In genomic region chr7:144789601-144790556, GRCm38 (mm10) we compare ENCODE assay signal across 7 mouse cellular contexts. TPM values are rescaled to one million over a fixed set of nuclear protein-coding genes. Genes with fewer than 3 reads are reported as not detected.
DNase-seq lines count a peak whose midpoint lies in the region; ATAC-seq and TF ChIP-seq lines count a peak whose summit lies in the region.

No protein-coding gene starts in this region.

- ATAC-seq in limb, embryonic 13.5 days (ENCODE audit: low FRiP score, low read depth), result no peak
- ATAC-seq in erythroid progenitor cell, adult 5-6 weeks (replicated peaks; ENCODE audit: low FRiP score, poor library complexity, severe bottlenecking), result no peak

- peaks cover 53% of the 10 kb centered on the region for H3K27me3 ChIP-seq in forebrain, embryonic 10.5 days (ENCODE audit: poor library complexity, severe bottlenecking)
- H3K27me3 ChIP-seq in limb, embryonic 13.5 days, result peaks cover 9% of the 10 kb centered on the region
- H3K27me3 ChIP-seq in small intestine, adult 2 months (ENCODE audit: control insufficient read depth, insufficient read depth, low read length), result no peaks in the 10 kb centered on the region

- H3K9me3 ChIP-seq in forebrain, embryonic 10.5 days, result no peaks in the 10 kb centered on the region
- no peaks in the 10 kb centered on the region for H3K9me3 ChIP-seq in limb, embryonic 13.5 days

- peaks cover 9% of the 10 kb centered on the region; the same call in 1 of the 2 replicates for H3K4me1 ChIP-seq in forebrain, embryonic 10.5 days
- no peaks in the 10 kb centered on the region for H3K4me1 ChIP-seq in limb, embryonic 13.5 days
- H3K4me1 ChIP-seq in small intestine, adult 2 months (ENCODE audit: control insufficient read depth, insufficient read depth, insufficient read length, low read length), result peaks cover 32% of the 10 kb centered on the region

- DNase-seq in right cerebral cortex, postnatal 10 days (ENCODE audit: low spot score in 2 of 2), result peak; percentile 27 to 34
- no peak for DNase-seq in right cerebral cortex, postnatal 14 days
- peak; percentile 37 for DNase-seq in forebrain, embryonic 10.5 days (ENCODE audit: extremely low spot score, low spot score)
- no peak for DNase-seq in adrenal gland, adult 18-20 months (ENCODE audit: low spot score in 2 of 2)

- peak overlapping the region; percentile 77 for H3K27ac ChIP-seq in forebrain, embryonic 10.5 days
- H3K27ac ChIP-seq in limb, embryonic 13.5 days, result no peak overlapping the region
- H3K27ac ChIP-seq in small intestine, adult 2 months (ENCODE audit: insufficient read depth, low read depth, low read length), result no peak overlapping the region

- no peak for TF ChIP-seq POLR2A in small intestine, adult 2 months (IDR thresholded peaks at IDR 0.05; ENCODE audit: low read depth, low read length)

- no peak overlapping the region for H3K9ac ChIP-seq in limb, embryonic 13.5 days

- WGBS in forebrain, embryonic 10.5 days, result 43% methylated on average over 36 of the region's 36 CpGs
- 49% methylated on average over 36 of the region's 36 CpGs for WGBS in limb, embryonic 13.5 days
- 79% methylated on average over 36 of the region's 36 CpGs for WGBS in small intestine, adult 2 months

- H3K4me2 ChIP-seq in limb, embryonic 13.5 days (replicated peaks), result peak overlapping the region; percentile 59

- H3K4me3 ChIP-seq in forebrain, embryonic 10.5 days, result peak overlapping the region; percentile 45
- H3K4me3 ChIP-seq in limb, embryonic 13.5 days, result peak overlapping the region; percentile 35
- H3K4me3 ChIP-seq in small intestine, adult 2 months (ENCODE audit: low read depth, low read length), result no peak overlapping the region

- TF ChIP-seq CTCF in small intestine, adult 2 months (IDR thresholded peaks at IDR 0.05; ENCODE audit: extremely low read depth, insufficient read length, insufficient replicate concordance, low read depth, low read length), result peak; percentile 22; the same call in 1 of the 2 replicates

- H3K36me3 ChIP-seq in forebrain, embryonic 10.5 days (replicated peaks), result no peaks in the 10 kb centered on the region
- H3K36me3 ChIP-seq in limb, embryonic 13.5 days, result no peaks in the 10 kb centered on the region
- H3K36me3 ChIP-seq in small intestine, adult 2 months (ENCODE audit: control insufficient read depth, insufficient read depth, low read length), result no peaks in the 10 kb centered on the region

RNA-seq across cellular contexts. Expression of gene Ano1, which starts 38.1 kb away (rescaled TPM):
- 17.9 and 22.3 TPM in 2 replicates for polyA plus RNA-seq in forebrain, embryonic 10.5 days (2016; fragmentation: Nextera tagmentation; extraction: Ambion mirVana)
- polyA plus RNA-seq in limb, embryonic 13.5 days (2015; fragmentation: Nextera tagmentation; extraction: Ambion mirVana), result 5.6 TPM in 2 replicates
- polyA plus RNA-seq in small intestine, adult 2 months (2012; rRNA removed), result 8.9 and 18.0 TPM in 2 replicates
- total RNA-seq in adrenal gland, adult 18-20 months (2021), result 10 to 100 TPM; 21.3 to 30.6 TPM
- total RNA-seq in erythroid progenitor cell, adult 5-6 weeks (2015; ENCODE audit: low replicate concordance), result not detected in 2 replicates
- not detected in 2 replicates for total RNA-seq in erythroid progenitor cell, adult 5-6 weeks (2017; ENCODE audit: low replicate concordance)

RNA-seq across cellular contexts. Expression of gene Fgf3, which starts 48.0 kb away (rescaled TPM):
- 0.98 and 1.2 TPM in 2 replicates for polyA plus RNA-seq in forebrain, embryonic 10.5 days (2016; fragmentation: Nextera tagmentation; extraction: Ambion mirVana)
- polyA plus RNA-seq in limb, embryonic 13.5 days (2015; fragmentation: Nextera tagmentation; extraction: Ambion mirVana), result 0.23 and 0.25 TPM in 2 replicates
- polyA plus RNA-seq in small intestine, adult 2 months (2012; rRNA removed), result 0.16 TPM in 1 of 2 replicates, not detected in the other
- under 1 TPM; 0.50 to 0.80 TPM for total RNA-seq in adrenal gland, adult 18-20 months (2021)
- total RNA-seq in erythroid progenitor cell, adult 5-6 weeks (2015; ENCODE audit: low replicate concordance), result 0.36 TPM in 1 of 2 replicates, not detected in the other
- 1.1 TPM in 1 of 2 replicates, not detected in the other for total RNA-seq in erythroid progenitor cell, adult 5-6 weeks (2017; ENCODE audit: low replicate concordance)

RNA-seq across cellular contexts. Expression of gene Fgf4, which starts 57.3 kb away (rescaled TPM):
- polyA plus RNA-seq in forebrain, embryonic 10.5 days (2016; fragmentation: Nextera tagmentation; extraction: Ambion mirVana), result not detected in 2 replicates
- polyA plus RNA-seq in limb, embryonic 13.5 days (2015; fragmentation: Nextera tagmentation; extraction: Ambion mirVana), result 0.79 and 1.1 TPM in 2 replicates
- polyA plus RNA-seq in small intestine, adult 2 months (2012; rRNA removed), result 0.04 TPM in 1 of 2 replicates, not detected in the other
- not detected for total RNA-seq in adrenal gland, adult 18-20 months (2021)
- total RNA-seq in erythroid progenitor cell, adult 5-6 weeks (2015; ENCODE audit: low replicate concordance), result not detected in 2 replicates
- total RNA-seq in erythroid progenitor cell, adult 5-6 weeks (2017; ENCODE audit: low replicate concordance), result not detected in 2 replicates

Comparison
In these comparisons a context has a peak if more than half of its experiments do, and no peak if none do; other contexts are left out.
1. DNase-seq: peak in right cerebral cortex, postnatal 10 days (2 of 2) and forebrain, embryonic 10.5 days (single experiment); none in right cerebral cortex, postnatal 14 days (single experiment) and adrenal gland, adult 18-20 months (0 of 2).